Mouse (Mus musculus): ENCODE data around the gene Pdgfa. TPM values are rescaled to one million over a fixed set of nuclear protein-coding genes. Genes with fewer than 3 reads are reported as not detected.

Pdgfa gene
- polyA plus RNA-seq, 1 experiment, result 23.4 TPM

- DNase-seq (ENCODE audit: low read depth, low spot score), result no peak
- WGBS, result 56% methylated on average over 7 of the region's 7 CpGs
Measured at GRCm38 (mm10) chr5:138966033-138966724, 31.0 kb downstream of the Pdgfa start.

GRCm38 (mm10) chr5:138965590-138965989, 31.6 kb downstream of the Pdgfa start:
- 80% methylated on average over 2 of the region's 2 CpGs for WGBS
- DNase-seq (ENCODE audit: low read depth, low spot score), result no peak

GRCm38 (mm10) chr5:138956427-138956833, 40.7 kb downstream of the Pdgfa start:
- 41% methylated on average over 10 of the region's 10 CpGs for WGBS
- DNase-seq (ENCODE audit: low read depth, low spot score), result no peak

GRCm38 (mm10) chr5:138953986-138954385, 43.2 kb downstream of the Pdgfa start:
- no peak for DNase-seq (ENCODE audit: low read depth, low spot score)
- 90% methylated on average over 7 of the region's 7 CpGs for WGBS

- DNase-seq (ENCODE audit: low read depth, low spot score), result no peak
- 58% methylated on average over 13 of the region's 13 CpGs for WGBS
Measured at GRCm38 (mm10) chr5:138952969-138953368, 44.2 kb downstream of the Pdgfa start.

GRCm38 (mm10) chr5:138951305-138951704, 45.9 kb downstream of the Pdgfa start:
- no peak for DNase-seq (ENCODE audit: low read depth, low spot score)
- 98% methylated on average over 2 of the region's 2 CpGs for WGBS

GRCm38 (mm10) chr5:138949165-138949564, 48.0 kb downstream of the Pdgfa start:
- WGBS, result 79% methylated on average over 6 of the region's 6 CpGs
- DNase-seq (ENCODE audit: low read depth, low spot score), result no peak

GRCm38 (mm10) chr5:138948031-138948980, 48.9 kb downstream of the Pdgfa start:
- DNase-seq (ENCODE audit: low read depth, low spot score), result no peak
- WGBS, result 19% methylated on average over 13 of the region's 13 CpGs

GRCm38 (mm10) chr5:138947487-138947886, 49.7 kb downstream of the Pdgfa start:
- WGBS, result 84% methylated on average over 5 of the region's 5 CpGs
- no peak for DNase-seq (ENCODE audit: low read depth, low spot score)

GRCm38 (mm10) chr5:138946931-138947330, 50.2 kb downstream of the Pdgfa start:
- DNase-seq (ENCODE audit: low read depth, low spot score), result no peak
- 83% methylated on average over 5 of the region's 5 CpGs for WGBS

- 80% methylated on average over 3 of the region's 3 CpGs for WGBS
- no peak for DNase-seq (ENCODE audit: low read depth, low spot score)
Measured at GRCm38 (mm10) chr5:138945011-138945410, 52.2 kb downstream of the Pdgfa start.

GRCm38 (mm10) chr5:138944551-138944950, 52.6 kb downstream of the Pdgfa start:
- WGBS, result 70% methylated on average over 7 of the region's 7 CpGs
- DNase-seq (ENCODE audit: low read depth, low spot score), result no peak

GRCm38 (mm10) chr5:138941842-138942241, 55.3 kb downstream of the Pdgfa start:
- no peak for DNase-seq (ENCODE audit: low read depth, low spot score)
- WGBS, result 41% methylated on average over 8 of the region's 8 CpGs

- DNase-seq (ENCODE audit: low read depth, low spot score), result no peak
- WGBS, result 89% methylated on average over 4 of the region's 4 CpGs
Measured at GRCm38 (mm10) chr5:138940576-138940975, 56.6 kb downstream of the Pdgfa start.

GRCm38 (mm10) chr5:138938572-138939163, 58.5 kb downstream of the Pdgfa start:
- DNase-seq (ENCODE audit: low read depth, low spot score), result no peak
- WGBS, result 73% methylated on average over 3 of the region's 3 CpGs

- no peak for DNase-seq (ENCODE audit: low read depth, low spot score)
- 82% methylated on average over 8 of the region's 8 CpGs for WGBS
Measured at GRCm38 (mm10) chr5:138936399-138937089, 60.6 kb downstream of the Pdgfa start.

- WGBS, result 27% methylated on average over 6 of the region's 6 CpGs
- no peak for DNase-seq (ENCODE audit: low read depth, low spot score)
Measured at GRCm38 (mm10) chr5:138934540-138934939, 62.6 kb downstream of the Pdgfa start.

GRCm38 (mm10) chr5:138932460-138933432, 64.4 kb downstream of the Pdgfa start:
- WGBS, result 62% methylated on average over 18 of the region's 18 CpGs
- no peak for DNase-seq (ENCODE audit: low read depth, low spot score)

- 86% methylated on average over 13 of the region's 13 CpGs for WGBS
Measured at GRCm38 (mm10) chr5:138931836-138932235, 65.3 kb downstream of the Pdgfa start.

More at GRCm38 (mm10) chr5:138931836-138932235, 65.3 kb downstream of the Pdgfa start:
- DNase-seq (ENCODE audit: low read depth, low spot score), result no peak
